Comparison of ENCODE assay signal across 21 mouse cellular contexts in genomic region chr2:172765260-172765659, GRCm38 (mm10).
DNase-seq lines count a peak whose midpoint lies in the region; ATAC-seq and TF ChIP-seq lines count a peak whose summit lies in the region.
"Had no signal": no experiment of that assay in that cellular context is flagged by ENCODE, and none has a peak within 500 bp of the region (broad histone marks: within the 10 kb centered on the region; RNA-seq: fewer than 3 reads in every experiment).

No protein-coding gene starts in this region.

- peaks cover 24% of the 10 kb centered on the region for H3K27me3 ChIP-seq in hindbrain, embryonic 11.5 days (ENCODE audit: control insufficient read depth, insufficient read depth, low read length)
- peaks cover 13% of the 10 kb centered on the region for H3K27me3 ChIP-seq in hindbrain, embryonic 16.5 days (replicated peaks; ENCODE audit: control insufficient read depth, insufficient read depth, low read length)
- no peaks in the 10 kb centered on the region for H3K27me3 ChIP-seq in forebrain, embryonic 15.5 days
- H3K27me3 ChIP-seq in limb, embryonic 10.5 days (ENCODE audit: low read depth, poor library complexity, severe bottlenecking), result peaks cover 56% of the 10 kb centered on the region

- peaks cover 3% of the 10 kb centered on the region; the same call in 1 of the 2 replicates for H3K4me1 ChIP-seq in hindbrain, embryonic 11.5 days (replicated peaks; ENCODE audit: control insufficient read depth, insufficient read depth, low read length)
- no peaks in the 10 kb centered on the region for H3K4me1 ChIP-seq in hindbrain, embryonic 16.5 days (ENCODE audit: control insufficient read depth, insufficient read depth, low read depth, low read length)
- peaks cover 22% of the 10 kb centered on the region for H3K4me1 ChIP-seq in forebrain, embryonic 15.5 days
- H3K4me1 ChIP-seq in limb, embryonic 10.5 days, result peaks cover 15% of the 10 kb centered on the region
- H3K4me1 ChIP-seq: embryonic facial prominence, embryonic 15.5 days had no signal

- ATAC-seq in hindbrain, embryonic 11.5 days (ENCODE audit: low FRiP score), result peak; percentile 48
- ATAC-seq in hindbrain, embryonic 16.5 days, result no peak
- ATAC-seq in forebrain, embryonic 15.5 days (replicated peaks), result no peak
- ATAC-seq: intestine, embryonic 16.5 days had no signal

- no peak overlapping the region for H3K27ac ChIP-seq in hindbrain, embryonic 11.5 days (ENCODE audit: low read depth, low read length)
- no peak overlapping the region for H3K27ac ChIP-seq in hindbrain, embryonic 16.5 days (ENCODE audit: low read depth, low read length)
- H3K27ac ChIP-seq in forebrain, embryonic 15.5 days (replicated peaks), result peak overlapping the region; percentile 46; the same call in 1 of the 2 replicates
- no peak overlapping the region for H3K27ac ChIP-seq in limb, embryonic 10.5 days
- H3K27ac ChIP-seq: embryonic facial prominence, embryonic 15.5 days; gastrocnemius, adult 2 months; heart, embryonic 10.5 days; hindbrain, embryonic 15.5 days had no signal

- no peak for TF ChIP-seq POLR2A in brain, embryonic 14.5 days (IDR thresholded peaks at IDR 0.05; ENCODE audit: borderline replicate concordance, extremely low read depth, insufficient read depth, insufficient read length, poor library complexity, severe bottlenecking)

- H3K9me3 ChIP-seq in hindbrain, embryonic 11.5 days (ENCODE audit: control insufficient read depth, low read length), result no peaks in the 10 kb centered on the region
- H3K9me3 ChIP-seq in hindbrain, embryonic 16.5 days (ENCODE audit: control insufficient read depth, low read length), result no peaks in the 10 kb centered on the region
- no peaks in the 10 kb centered on the region for H3K9me3 ChIP-seq in forebrain, embryonic 15.5 days
- H3K9me3 ChIP-seq in limb, embryonic 10.5 days (replicated peaks), result no peaks in the 10 kb centered on the region
- H3K9me3 ChIP-seq: embryonic facial prominence, embryonic 15.5 days; heart, embryonic 10.5 days; hindbrain, embryonic 15.5 days had no signal

- no peak overlapping the region for H3K9ac ChIP-seq in hindbrain, embryonic 11.5 days (ENCODE audit: low read depth, low read length)
- H3K9ac ChIP-seq in hindbrain, embryonic 16.5 days (ENCODE audit: low read depth, low read length), result no peak overlapping the region
- H3K9ac ChIP-seq in forebrain, embryonic 15.5 days (replicated peaks), result no peak overlapping the region
- H3K9ac ChIP-seq: embryonic facial prominence, embryonic 15.5 days; hindbrain, embryonic 15.5 days had no signal

- TF ChIP-seq CTCF in brain, embryonic 14.5 days (IDR thresholded peaks at IDR 0.05; ENCODE audit: borderline replicate concordance, extremely low read depth, insufficient read depth, insufficient read length), result no peak

- no peak overlapping the region for H3K4me2 ChIP-seq in hindbrain, embryonic 11.5 days (replicated peaks; ENCODE audit: low read depth, low read length)
- H3K4me2 ChIP-seq in hindbrain, embryonic 16.5 days (ENCODE audit: low read length), result no peak overlapping the region
- no peak overlapping the region for H3K4me2 ChIP-seq in forebrain, embryonic 15.5 days (replicated peaks)
- H3K4me2 ChIP-seq: embryonic facial prominence, embryonic 15.5 days; hindbrain, embryonic 15.5 days; liver, embryonic 11.5 days had no signal

- WGBS in hindbrain, embryonic 11.5 days, result 30% methylated on average over 2 of the region's 2 CpGs
- WGBS in hindbrain, embryonic 16.5 days, result 31% methylated on average over 2 of the region's 2 CpGs
- 9% methylated on average over 2 of the region's 2 CpGs for WGBS in forebrain, embryonic 15.5 days
- WGBS in limb, embryonic 10.5 days, result 85% methylated on average over 2 of the region's 2 CpGs

- no peaks in the 10 kb centered on the region for H3K36me3 ChIP-seq in hindbrain, embryonic 11.5 days (ENCODE audit: control insufficient read depth, insufficient read depth, low read length)
- no peaks in the 10 kb centered on the region for H3K36me3 ChIP-seq in hindbrain, embryonic 16.5 days (ENCODE audit: control insufficient read depth, insufficient read depth, low read length)
- H3K36me3 ChIP-seq in forebrain, embryonic 15.5 days, result no peaks in the 10 kb centered on the region
- no peaks in the 10 kb centered on the region for H3K36me3 ChIP-seq in limb, embryonic 10.5 days
- H3K36me3 ChIP-seq: embryonic facial prominence, embryonic 15.5 days; heart, embryonic 10.5 days; hindbrain, embryonic 15.5 days had no signal

- H3K4me3 ChIP-seq in hindbrain, embryonic 11.5 days (ENCODE audit: low read depth, low read length), result no peak overlapping the region
- H3K4me3 ChIP-seq in hindbrain, embryonic 16.5 days (ENCODE audit: low read length), result no peak overlapping the region
- no peak overlapping the region for H3K4me3 ChIP-seq in forebrain, embryonic 15.5 days
- H3K4me3 ChIP-seq in limb, embryonic 10.5 days, result no peak overlapping the region
- H3K4me3 ChIP-seq: embryonic facial prominence, embryonic 15.5 days; gastrocnemius, adult 2 months; heart, embryonic 10.5 days; hindbrain, embryonic 15.5 days had no signal

- peak; percentile 70 for DNase-seq in hindbrain, embryonic 11.5 days (ENCODE audit: low spot score)
- DNase-seq in ES-CJ7 (ENCODE audit: low read depth, low spot score), result peak; percentile 60
- DNase-seq in brain, embryonic 14.5 days (ENCODE audit: low read depth), result peak; percentile 78
- no peak for DNase-seq in limb, embryonic 10.5 days (ENCODE audit: low spot score)
- no peak for DNase-seq in ovary, postnatal 36 days (ENCODE audit: low spot score)
- DNase-seq: adrenal gland, adult 2 months; cerebellum, adult 9-10 months; gastrocnemius, adult 2 months; kidney, postnatal 36 days; layer of hippocampus, adult 9-11 months; lung, adult 18-20 months; lung, postnatal 14 days; retina, postnatal 1 day; thymus, postnatal 36 days had no signal

Comparison
In these comparisons a context has a peak if more than half of its experiments do, and no peak if none do; other contexts are left out.
1. DNase-seq: peak in hindbrain, embryonic 11.5 days (single experiment), ES-CJ7 (single experiment) and brain, embryonic 14.5 days (single experiment); none in limb, embryonic 10.5 days (single experiment) and ovary, postnatal 36 days (single experiment).